Comparison of ENCODE assay signal across 15 mouse cellular contexts in genomic region chr10:96765626-96766025, GRCm38 (mm10).
"Had no signal": no experiment of that assay in that cellular context is flagged by ENCODE, and none has a peak within 500 bp of the region (broad histone marks: within the 10 kb centered on the region; RNA-seq: fewer than 3 reads in every experiment).

No protein-coding gene starts in this region.

- H3K4me2 ChIP-seq: neural tube, embryonic 15.5 days; stomach, embryonic 15.5 days had no signal

- H3K36me3 ChIP-seq: neural tube, embryonic 15.5 days; stomach, embryonic 15.5 days had no signal

- H3K9me3 ChIP-seq: neural tube, embryonic 15.5 days; stomach, embryonic 15.5 days had no signal

- H3K9ac ChIP-seq: neural tube, embryonic 15.5 days; stomach, embryonic 15.5 days had no signal

- DNase-seq: retina, postnatal 1 day; right cerebral cortex, adult 18-20 months; right cerebral cortex, postnatal 14 days; right cerebral cortex, postnatal 25 days; right cerebral cortex, postnatal 4 days; spleen, adult 18-20 months; thymus, adult 18-20 months; thymus, adult 2 months; thymus, postnatal 14 days; thymus, postnatal 25 days; thymus, postnatal 36 days; thymus, postnatal 4 days had no signal

- H3K27ac ChIP-seq: neural tube, embryonic 15.5 days; stomach, embryonic 15.5 days; stomach, postnatal 0 days had no signal

- H3K4me3 ChIP-seq: neural tube, embryonic 15.5 days; stomach, embryonic 15.5 days had no signal

- H3K27me3 ChIP-seq: neural tube, embryonic 15.5 days; stomach, embryonic 15.5 days had no signal

- H3K4me1 ChIP-seq: neural tube, embryonic 15.5 days had no signal
